Mouse (Mus musculus) liver, adult 2 months (tissue): ENCODE data around the gene Pla2g12b.

Experiments
- CTCF ChIP-seq: fragments of 200-500 bp; IDR thresholded peaks from 2 replicates; pipeline ENCODE4 v1.5.1; 2011; ENCODE audit warnings: low read depth, low read length, control low read depth
- POLR2A ChIP-seq: fragments of 200-500 bp; IDR thresholded peaks from 2 replicates; pipeline ENCODE4 v1.6.1; 2011; ENCODE audit warnings: low read length, control low read depth; ENCODE audit not compliant: insufficient read depth; ENCODE audit errors: extremely low read depth

GRCm38 (mm10) chr10:59355020-59355419 is 48.4 kb upstream of the Pla2g12b start:
- TF ChIP-seq CTCF (no peak), POLR2A (no peak)
